Mouse (Mus musculus): ENCODE data around the gene Slc2a1.

- TF ChIP-seq CTCF (IDR thresholded peaks at IDR 0.05; ENCODE audit: extremely low read depth, insufficient read depth, insufficient read length, insufficient replicate concordance), result no peak
- no peak for TF ChIP-seq POLR2A (IDR thresholded peaks at IDR 0.05; ENCODE audit: low read depth, low read length)
Observed at GRCm38 (mm10) chr4:119072363-119072940, 36.1 kb upstream of the Slc2a1 start.

Measured in spleen, adult 2 months (tissue).